Mouse (Mus musculus): ENCODE measurements at regions not wholly inside any gene's neighbourhood (a gene's known extent, or its start where the extent isn't known, plus 50 kb on each side); places are given as distances from the start of the nearest gene placed in this dataset.
"Not testable (repeated sequence)": the region's sequence is repeated elsewhere in the genome, so short reads cannot be mapped to it uniquely, and the experiment has no call there.

DNA sequence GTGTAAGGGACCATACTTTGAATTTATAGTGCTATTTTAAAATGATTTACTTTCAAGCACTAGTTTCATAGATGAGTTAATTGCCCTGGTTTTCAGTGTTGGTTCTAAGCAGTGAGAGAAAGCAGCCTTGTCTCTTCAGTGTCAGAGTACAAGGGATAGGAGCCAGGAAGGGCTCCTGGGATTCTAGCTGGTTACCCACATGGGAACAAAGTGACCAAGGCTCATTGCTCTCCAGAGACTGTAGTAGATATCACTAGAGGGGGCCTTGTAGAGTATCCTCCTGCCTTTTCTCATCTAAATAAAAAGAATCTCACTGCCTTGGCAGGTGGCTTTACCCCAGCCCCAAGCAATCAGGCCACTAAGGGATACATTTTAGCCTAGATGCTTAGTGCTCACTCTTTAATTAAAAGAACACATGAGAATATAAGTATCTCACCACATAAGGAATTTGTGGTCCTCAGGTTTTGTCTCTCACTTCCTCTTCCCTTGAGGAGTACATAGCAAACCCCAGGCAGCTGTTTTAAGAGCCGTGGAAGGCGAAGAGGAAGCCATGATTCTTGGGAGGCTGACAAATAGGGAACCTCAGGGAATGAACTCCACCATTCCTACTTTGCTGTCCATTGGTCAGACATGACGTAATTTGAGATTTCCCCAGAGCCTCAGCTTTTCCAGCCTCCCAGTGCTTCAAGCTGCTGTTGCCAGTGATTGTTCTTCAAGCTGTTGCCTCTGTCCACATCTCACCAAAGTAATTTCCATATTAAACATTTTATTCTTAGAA is 449.2 kb upstream of the Ube2e3 start:
- DNase-seq (ENCODE audit: low spot score), result no peak

DNA sequence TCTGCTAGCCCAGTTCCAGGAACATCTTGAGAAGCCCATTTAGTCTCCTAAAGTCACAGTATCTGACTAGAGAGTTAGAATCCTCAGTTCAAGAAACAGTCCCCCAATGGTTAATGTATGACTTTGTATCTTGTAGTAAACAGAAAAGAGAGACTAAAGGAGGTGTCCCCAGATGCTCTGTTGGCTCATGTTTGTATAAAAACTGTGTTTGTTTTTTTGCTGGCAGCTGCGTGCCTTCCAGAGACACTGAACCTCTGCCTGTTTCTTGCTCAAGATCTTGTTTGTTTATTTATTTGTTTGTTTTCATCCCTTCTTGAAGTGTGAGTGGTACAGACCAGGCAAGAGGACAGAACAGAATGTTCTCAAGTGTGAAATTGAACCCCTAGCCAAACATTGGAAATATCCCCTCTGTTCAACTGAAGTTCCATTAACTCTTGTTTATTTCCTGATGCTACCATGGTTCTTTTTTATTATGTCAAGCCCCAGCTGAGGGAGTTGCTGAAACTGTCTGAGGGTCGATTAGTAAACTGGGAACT is 451.3 kb upstream of the Ube2e3 start:
- DNase-seq (ENCODE audit: low spot score), result no peak

DNA sequence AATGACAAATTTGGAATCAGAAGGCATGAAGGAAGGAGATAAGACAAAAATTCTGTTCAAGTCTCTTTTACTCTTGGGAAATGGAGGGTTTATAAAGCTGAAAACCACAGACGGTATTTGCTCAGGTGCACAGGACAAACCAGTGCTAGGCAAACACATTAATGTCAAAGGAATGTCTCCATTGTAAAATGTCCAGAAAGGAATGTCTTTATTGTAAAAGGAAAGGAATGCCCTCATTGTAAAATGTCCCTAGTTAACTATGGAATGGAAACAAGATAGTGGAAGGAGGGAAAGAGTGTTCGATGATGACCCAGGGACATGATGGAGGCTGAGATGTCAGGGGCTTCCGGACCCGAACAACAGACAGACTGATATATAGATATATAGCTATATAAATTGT is 454.9 kb upstream of the Ube2e3 start:
- DNase-seq (ENCODE audit: low spot score), result no peak

DNA sequence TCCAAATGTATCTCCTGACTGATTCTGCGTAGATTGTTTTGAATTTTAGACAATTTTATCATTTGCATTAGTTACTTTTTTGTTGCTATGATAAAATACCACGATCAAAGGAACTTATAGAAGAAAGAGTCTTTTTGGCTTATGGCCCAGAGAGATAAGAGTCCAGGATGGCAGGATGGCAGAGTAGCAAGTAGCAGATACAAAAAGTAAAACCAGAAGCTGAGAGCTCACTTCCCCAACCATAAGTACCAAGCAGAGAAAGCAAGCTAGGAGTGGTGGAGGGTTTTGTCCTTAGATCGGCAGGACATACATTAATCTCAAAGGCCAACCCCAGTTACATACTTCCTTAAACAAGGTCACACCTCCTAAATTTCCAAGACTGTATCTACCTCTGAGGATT is 457.7 kb upstream of the Cwc22 start:
- no peak for DNase-seq (ENCODE audit: low spot score)

DNA sequence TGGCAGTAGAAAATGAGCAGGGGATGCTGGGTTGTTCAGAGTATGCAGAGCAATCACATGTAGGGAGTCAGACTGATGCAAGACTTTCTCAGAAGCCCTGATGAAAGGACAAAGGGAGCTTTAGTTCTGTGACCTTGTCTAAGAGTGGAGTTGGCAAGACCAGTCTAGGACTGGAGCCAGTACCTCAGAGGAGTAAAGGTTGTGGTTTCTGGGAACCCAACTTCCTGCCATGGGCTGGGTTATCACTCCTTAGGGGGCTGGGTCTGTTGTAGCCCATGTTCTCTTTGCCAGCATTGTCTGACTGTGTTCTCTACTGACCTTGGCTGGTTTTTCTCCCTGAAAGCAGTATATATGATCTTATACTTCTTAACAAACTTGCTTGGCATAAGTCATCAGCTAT is 453.1 kb upstream of the Cwc22 start:
- no peak for DNase-seq (ENCODE audit: low spot score)

DNA sequence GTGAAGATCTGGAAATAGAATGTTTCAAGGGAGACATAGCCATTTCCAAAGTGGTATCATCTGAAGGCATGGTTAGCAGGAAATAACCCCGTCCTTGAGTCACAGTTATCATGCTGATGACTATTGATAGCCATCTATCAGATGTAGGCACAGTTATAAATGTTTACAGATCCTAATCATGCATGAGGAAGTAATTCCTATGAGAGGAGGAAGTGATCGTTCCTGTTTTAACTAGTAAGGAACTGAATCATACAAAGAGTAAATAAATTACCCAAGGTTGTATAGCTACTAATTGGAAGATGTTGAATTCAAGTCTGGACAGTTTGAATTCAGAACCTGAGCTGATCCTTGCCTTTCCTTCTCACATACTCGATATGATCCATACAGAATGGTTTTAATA is 450.7 kb upstream of the Cwc22 start:
- no peak for DNase-seq (ENCODE audit: low spot score)

DNA sequence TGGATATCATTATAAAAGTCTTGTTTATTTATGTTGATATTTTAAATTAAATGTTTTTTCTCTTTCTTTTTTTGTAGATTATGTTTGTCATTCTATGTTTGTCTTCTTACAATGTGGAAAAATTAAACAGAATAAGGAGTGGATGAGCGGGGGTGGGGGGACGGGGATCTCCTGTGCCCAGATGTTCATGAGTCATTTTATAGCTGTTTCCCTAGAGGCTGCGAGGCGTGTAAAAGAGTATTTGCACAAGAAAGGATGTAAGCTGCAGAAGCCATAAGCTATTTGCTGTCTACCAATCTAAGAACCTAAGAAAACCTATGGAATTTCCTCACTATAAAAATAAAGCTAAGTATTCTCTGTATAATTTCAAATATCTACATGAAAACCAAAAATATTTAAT is 446.9 kb upstream of the Cwc22 start:
- DNase-seq (ENCODE audit: low spot score), result no peak

DNA sequence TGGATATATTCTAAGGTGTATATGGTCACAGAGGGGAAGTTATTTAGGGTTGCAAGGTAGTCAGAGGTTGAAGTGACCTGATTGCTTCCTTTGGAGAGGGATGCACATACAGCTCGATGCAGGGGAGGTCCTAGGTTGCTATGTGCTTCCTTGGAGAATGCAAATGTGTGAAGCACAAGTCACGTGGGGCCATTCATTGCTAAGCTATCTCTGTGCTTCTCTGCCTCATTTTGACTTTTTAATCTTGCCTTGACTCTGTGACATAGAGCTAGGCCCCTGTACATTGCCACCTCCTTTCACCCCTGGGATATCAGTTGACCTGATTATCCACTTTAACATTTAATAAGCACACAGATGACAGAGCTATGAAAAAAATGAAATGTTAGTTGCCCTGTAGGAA is 446.2 kb upstream of the Cwc22 start:
- DNase-seq (ENCODE audit: low spot score), result no peak

DNA sequence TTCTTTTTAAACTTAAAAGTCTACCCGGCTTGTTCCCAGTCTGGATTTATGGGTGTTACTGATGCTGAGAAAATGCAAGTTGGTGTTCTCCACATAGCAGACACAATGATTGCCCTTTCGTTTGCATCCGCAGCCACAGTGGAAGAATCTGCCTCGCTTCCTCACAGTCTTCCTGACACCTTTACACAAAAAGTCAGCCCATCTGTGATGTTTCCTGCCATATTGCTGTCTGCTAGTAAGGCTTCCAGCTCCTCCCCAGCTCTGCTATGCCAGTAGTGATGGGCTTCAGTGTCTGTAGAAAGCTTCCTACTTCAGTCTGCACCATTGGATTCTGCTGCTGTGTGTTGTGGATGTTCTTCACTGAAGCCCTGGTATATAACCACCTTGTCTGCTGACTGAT is 441.8 kb upstream of the Cwc22 start:
- no peak for DNase-seq (ENCODE audit: low spot score)

DNA sequence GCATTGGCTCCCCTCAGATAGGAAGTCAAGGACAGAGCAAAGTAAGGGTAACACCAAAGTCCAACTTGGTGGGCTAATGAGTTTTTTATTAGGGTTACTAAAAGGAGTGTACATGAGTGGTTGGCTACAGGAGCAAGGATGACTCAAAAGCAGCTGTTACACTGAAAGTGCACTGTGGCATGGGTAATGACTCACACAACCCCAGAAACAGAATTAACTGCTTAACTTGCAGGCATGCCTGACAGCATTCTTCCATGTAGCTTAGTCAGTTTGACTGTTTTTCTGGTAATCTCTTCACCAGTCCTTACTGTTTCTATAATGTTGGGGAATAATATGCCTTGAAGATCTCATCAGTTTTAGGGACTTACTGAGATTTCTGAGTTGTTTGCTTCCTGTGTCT is 435.1 kb upstream of the Cwc22 start:
- DNase-seq (ENCODE audit: low spot score), result no peak

DNA sequence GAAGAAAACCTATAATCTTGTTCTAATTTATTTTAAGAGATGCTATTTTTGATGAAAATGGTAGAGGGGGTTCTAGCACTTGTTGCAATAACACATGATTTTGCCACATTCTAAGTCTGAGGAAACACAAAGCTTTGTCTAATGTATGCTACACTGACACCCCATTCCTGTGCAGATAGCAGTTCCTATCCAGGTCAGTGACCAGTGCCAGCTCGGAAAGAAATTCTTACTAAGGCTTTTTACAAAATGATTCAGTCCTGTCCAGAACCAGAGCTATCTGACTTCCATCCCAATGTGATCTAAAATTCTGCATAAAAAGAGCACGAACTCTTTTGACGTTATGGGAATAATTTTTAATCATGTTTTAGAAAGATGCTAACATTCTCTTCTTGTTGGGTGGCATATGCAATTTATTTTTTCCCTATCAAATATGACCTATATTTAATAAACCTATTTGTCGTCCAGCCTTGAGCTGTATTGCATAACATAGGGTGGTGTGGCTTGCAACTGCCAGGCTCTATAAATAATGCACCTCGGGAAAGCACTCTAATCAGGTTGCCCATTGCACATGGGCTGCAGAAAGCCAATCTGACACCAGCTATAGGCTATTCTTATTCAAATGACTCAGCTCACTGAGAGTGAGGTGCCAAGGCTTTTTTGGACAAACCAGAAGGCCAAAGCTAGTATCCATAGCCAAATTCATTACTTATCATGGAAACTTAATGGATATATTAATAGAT is 385.7 kb upstream of the Cwc22 start:
- no peak for DNase-seq (ENCODE audit: low spot score)

DNA sequence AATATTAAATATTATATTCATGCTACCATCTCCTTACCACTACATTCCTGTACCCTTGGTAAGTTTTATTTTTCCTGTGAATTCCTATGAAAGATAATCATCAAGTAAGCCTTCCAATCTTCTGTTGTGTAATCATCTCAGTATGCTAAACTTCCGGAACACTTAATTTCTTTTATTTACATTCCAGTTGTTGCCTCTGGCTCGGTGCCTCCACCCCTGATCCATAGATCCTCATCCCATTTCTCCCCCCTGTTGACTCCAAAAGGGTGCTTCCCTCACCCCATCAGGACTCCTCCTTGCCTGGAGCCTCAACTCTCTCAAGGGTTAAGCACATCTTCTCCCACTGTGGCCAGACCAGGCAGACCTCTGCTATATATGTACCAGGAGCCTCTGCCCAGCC is 379.9 kb upstream of the Cwc22 start:
- DNase-seq (ENCODE audit: low spot score), result no peak

DNA sequence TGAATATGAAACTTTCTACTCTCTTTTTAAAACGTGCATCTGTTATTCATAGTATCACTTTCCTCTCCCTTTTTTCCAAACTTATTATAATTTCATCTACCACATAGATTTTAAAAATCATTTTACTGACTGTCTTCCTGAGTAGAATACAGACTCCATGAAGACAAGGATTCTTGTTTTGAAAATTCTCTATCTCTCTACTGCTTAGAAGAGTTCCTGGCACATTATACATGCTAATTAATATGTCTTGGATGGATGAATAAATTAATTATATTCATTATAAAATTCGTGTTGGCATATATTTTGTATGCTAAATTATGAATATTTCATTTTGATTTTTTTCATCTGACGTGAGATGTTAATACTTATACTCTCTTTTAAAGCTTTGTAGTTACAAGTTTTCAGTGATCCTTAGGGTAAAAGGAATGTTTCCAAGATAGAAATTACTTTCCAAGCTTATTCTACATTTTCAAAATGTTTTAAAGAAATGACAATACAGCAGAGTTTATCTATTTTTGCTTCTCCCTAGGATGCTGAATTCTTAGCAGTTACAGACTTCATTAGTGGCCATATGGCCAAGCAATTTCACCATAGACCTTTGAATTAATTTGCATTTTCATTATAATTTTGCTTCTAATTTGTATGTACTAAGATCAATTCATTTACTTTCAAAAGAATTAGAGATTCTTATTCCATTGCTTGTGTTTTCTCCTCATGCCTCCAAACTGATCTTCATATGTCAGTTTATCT is 376.2 kb upstream of the Cwc22 start:
- no peak for DNase-seq (ENCODE audit: low spot score)

DNA sequence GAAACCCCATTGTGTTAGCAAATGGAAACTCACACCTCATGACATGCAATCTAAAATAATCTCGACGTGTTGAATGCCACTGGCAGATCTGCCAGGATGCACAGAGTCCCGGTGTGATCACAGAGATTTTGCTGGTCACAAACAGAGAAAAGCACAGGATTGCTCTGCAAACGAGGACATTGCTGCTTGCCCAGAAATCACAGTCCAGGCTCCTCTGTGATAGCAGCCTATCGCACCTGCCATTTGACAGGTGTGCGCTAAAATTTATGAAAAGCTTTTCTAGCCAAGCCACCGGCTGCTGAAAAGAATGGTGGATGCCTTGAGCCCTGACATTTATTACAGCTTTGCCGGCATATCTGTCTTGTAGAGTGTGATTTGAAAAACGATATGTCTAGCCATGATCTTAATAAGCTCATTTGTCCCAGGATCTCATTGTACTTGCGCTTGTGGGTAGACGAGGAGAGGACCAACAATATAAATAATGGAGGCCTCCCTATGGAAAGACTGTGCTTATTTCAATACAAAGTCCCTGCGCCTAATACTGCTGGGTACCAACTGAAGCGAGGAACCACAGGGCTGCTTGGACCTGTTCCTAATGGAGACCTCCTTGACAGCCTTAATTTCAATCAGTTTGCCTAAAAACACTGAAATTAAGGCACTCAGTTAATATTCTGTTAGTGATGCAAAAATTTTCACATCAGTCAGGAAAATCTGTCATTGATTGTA is 365.8 kb upstream of the Cwc22 start:
- DNase-seq (ENCODE audit: low spot score), result no peak

DNA sequence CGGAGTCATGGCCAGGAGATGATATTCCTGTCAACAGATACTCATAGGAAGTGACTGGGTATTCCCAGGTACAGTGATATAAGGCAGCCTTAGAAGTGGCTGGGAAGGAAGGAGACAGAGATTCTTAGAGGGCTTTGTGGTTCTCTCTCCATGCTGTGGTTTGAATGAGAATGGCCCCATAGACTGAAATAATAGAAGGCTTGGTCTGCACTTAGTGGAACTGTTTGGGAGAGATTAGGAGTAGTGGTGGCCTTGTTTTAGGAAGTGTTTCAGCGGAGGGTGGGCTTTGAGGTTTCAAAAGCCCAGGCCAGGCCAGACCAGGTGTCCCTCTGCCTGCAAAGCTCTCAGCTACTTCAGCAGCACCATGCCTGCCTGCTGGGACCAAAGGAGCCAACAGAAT is 363.2 kb upstream of the Cwc22 start:
- DNase-seq (ENCODE audit: low spot score), result no peak

DNA sequence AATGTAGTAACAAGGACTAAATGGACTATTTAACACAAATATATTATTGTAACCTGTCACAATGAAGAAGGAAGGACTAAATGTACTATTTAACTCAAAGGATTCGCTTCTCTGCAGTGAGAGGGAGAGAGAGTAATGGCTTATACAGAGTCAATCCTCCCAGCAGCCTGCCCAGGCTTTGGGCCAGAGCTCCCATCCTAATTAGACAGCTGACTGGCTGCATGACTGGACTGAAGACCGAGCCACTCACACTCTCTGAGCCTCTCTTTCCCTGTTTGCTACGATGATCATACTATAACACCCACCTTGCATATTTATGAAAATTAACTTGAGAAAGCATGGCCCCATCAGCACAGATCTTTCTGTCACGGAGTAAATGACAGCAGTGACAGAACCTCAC is 360.7 kb upstream of the Cwc22 start:
- DNase-seq (ENCODE audit: low spot score), result no peak

DNA sequence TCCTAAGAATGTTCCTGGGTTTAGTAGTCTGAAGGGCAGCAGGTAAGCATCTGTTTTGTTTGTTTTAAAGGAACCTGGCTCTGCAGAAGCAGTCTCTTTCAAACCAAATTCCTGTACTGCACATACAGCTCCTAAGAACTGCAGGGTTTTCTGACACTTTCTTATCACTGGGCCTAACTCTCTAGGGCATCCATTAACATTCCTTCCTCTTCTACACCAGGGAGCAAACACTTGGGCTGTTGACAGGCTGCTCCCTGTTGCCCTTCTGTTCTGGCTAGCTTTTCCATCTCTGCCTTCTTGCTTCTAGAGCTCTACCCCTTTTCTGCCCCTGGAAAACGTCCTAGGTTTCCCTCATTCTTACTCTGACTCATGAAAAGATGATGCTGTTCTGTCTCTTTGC is 345.5 kb upstream of the Cwc22 start:
- no peak for DNase-seq (ENCODE audit: low spot score)

DNA sequence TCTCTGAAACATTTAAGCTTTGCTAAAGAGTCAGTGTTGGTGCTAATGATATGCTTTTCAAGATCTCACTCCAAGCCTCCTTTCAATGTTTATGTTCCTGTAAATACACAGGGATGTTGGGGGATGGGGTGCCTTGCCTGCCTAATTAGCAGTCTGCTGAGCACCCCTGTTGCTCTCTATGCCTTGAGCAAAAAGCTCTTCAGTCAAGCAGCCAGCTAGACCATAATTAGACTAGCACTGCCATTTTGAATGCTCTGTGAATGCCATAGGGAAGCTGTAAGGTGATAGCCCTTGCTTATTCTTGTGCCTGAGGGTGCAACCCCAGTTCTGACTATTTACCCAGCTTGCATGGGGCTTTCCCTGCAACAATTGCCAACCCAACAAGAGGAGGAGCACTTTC is 338.6 kb upstream of the Cwc22 start:
- no peak for DNase-seq (ENCODE audit: low spot score)

DNA sequence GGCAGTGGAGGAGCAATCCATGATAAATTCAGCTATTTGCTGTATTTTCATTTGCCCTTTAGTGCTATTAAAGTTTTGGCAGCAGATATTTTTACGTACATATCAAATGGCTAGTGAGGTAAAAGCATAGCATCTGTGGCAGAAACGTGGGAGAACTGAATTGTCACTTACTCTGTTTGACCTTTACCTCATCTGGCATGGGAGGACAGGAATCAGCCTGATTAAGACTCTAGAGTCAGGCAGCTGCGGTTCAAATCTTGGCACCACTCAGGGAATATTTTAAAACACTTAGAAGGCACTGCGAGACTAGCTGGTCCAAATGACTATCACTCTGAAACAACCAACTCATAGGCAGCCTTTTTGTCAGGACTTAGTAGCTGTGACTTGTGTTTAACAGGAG is 337.4 kb upstream of the Cwc22 start:
- no peak for DNase-seq (ENCODE audit: low spot score)

DNA sequence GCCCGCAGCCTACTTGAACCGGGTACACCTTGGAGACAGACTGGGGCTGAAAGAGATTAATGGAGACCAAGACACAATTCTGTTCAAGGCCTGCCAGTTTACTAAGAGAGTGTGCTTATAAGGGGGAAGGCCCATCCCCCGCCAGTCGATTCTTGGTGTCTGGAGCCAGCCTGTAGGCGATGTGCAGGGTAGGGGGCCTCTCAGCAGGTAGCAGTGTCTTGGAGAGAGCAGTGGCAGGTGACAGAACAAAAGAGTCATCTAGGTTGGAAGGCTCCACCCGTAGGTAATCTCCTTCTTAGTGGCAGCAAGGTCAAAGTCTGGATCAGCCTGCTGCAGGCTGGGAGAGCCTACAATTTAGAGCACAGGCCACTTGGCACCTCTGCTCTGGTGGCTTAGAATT is 335.7 kb upstream of the Cwc22 start:
- not testable (repeated sequence) for DNase-seq (ENCODE audit: low spot score)

DNA sequence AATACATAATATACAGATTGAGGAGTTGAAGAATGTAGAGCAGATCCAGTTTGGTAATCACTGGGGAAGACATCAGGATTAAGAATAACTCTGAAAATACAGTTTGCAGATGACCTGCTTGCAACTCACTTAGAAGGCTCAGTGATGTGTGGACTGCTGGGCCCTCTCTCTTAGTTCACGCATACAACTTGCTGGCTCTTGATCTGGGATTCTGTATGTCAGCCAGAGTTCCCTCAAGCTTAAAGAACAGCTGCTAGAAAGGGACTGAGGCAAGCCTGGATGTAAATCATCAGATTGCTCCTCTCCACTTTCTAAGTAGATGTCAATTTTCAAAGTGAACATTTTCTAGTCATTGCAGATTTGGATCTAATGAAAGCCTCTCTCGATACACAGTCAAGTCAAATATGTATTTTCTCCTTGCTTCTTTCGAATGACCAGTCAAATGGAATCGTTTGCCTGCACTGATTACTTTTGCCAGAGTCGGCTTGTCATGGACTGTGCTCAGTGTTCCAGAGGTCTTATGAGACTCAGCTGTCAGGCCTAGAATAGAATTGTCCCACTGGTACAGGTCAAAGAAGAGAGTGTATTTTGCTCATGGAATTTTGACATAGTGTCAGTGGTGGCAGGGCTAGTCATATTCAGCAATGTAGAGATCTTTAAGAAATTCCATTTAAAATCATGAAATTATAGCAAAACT is 334.2 kb upstream of the Cwc22 start:
- no peak for DNase-seq (ENCODE audit: low spot score)

Data from adipocyte (in vitro differentiated cells).